Mouse (Mus musculus): Measurements from ENCODE around the gene Ntan1.
"Not testable (repeated sequence)": the region's sequence is repeated elsewhere in the genome, so short reads cannot be mapped to it uniquely, and the experiment has no call there.

Ntan1 gene

GRCm38 (mm10) chr16:13831606-13832005 is 13.0 kb downstream of the Ntan1 start:
- no peak for DNase-seq (ENCODE audit: low spot score in 2 of 2)

- DNase-seq (ENCODE audit: low spot score in 2 of 2): no peak
These were observed 15.7 kb downstream of the Ntan1 start for GRCm38 (mm10) chr16:13834382-13834781.

- DNase-seq (ENCODE audit: low spot score in 2 of 2): no peak
These were observed 21.4 kb downstream of the Ntan1 start for GRCm38 (mm10) chr16:13840056-13840455.

GRCm38 (mm10) chr16:13840956-13841355 is 22.3 kb downstream of the Ntan1 start:
- DNase-seq (ENCODE audit: low spot score in 2 of 2): no peak

- DNase-seq (ENCODE audit: low spot score in 2 of 2): no peak
These were observed 26.4 kb downstream of the Ntan1 start for GRCm38 (mm10) chr16:13845031-13845430.

- no peak for DNase-seq (ENCODE audit: low spot score in 2 of 2)
These were observed 28.0 kb downstream of the Ntan1 start for GRCm38 (mm10) chr16:13846675-13847074.

GRCm38 (mm10) chr16:13848310-13848709 is 29.7 kb downstream of the Ntan1 start:
- no peak for DNase-seq (ENCODE audit: low spot score in 2 of 2)

GRCm38 (mm10) chr16:13851446-13851845 is 32.8 kb downstream of the Ntan1 start:
- no peak for DNase-seq (ENCODE audit: low spot score in 2 of 2)

GRCm38 (mm10) chr16:13853886-13854285 is 35.2 kb downstream of the Ntan1 start:
- no peak for DNase-seq (ENCODE audit: low spot score in 2 of 2)

GRCm38 (mm10) chr16:13866076-13866475 is 47.4 kb downstream of the Ntan1 start:
- DNase-seq (ENCODE audit: low spot score in 2 of 2): no peak

GRCm38 (mm10) chr16:13866616-13867015 is 48.0 kb downstream of the Ntan1 start:
- no peak for DNase-seq (ENCODE audit: low spot score in 2 of 2)

- not testable (repeated sequence) for DNase-seq (ENCODE audit: low spot score in 2 of 2)
These were observed 48.8 kb downstream of the Ntan1 start for GRCm38 (mm10) chr16:13867406-13867805.

GRCm38 (mm10) chr16:13867910-13868514 is 49.4 kb downstream of the Ntan1 start:
- peak in 1 of 2 experiments; percentile 1 for DNase-seq (ENCODE audit: low spot score in 2 of 2)

- no peak for DNase-seq (ENCODE audit: low spot score in 2 of 2)
These were observed 56.8 kb downstream of the Ntan1 start for GRCm38 (mm10) chr16:13875483-13875882.

GRCm38 (mm10) chr16:13883094-13883774 is 64.6 kb downstream of the Ntan1 start:
- no peak for DNase-seq (ENCODE audit: low spot score in 2 of 2)

Data from spleen, postnatal 14 days (tissue).